Mouse (Mus musculus) hindbrain, embryonic 14.5 days (tissue): ENCODE results near the gene Gdf11. TPM values are rescaled to one million over a fixed set of nuclear protein-coding genes. Genes with fewer than 3 reads are reported as not detected.
A peak's percentile ranks its signal among the peaks of the same experiment; 100 is the strongest.

Experiments used
- ATAC-seq: fragments of 200-750 bp; cut with Nextera tagmentation; 2 replicates; pipeline ENCODE4 v1.8.0; 2017; ENCODE audit warnings: moderate number of reproducible peaks, mild to moderate bottlenecking, moderate TSS enrichment, moderate library complexity; ENCODE audit not compliant: low FRiP score
- DNase-seq: peaks from one replicate; pipeline ENCODE4 v3.0.0-alpha.2; 2015; ENCODE audit warnings: low spot score
- H3K27ac ChIP-seq: fragments of 300-500 bp; sonication (generic); 2 replicates; pipeline ENCODE4 v1.5.1; 2014; ENCODE audit warnings: mild to moderate bottlenecking, moderate library complexity
- H3K27me3 ChIP-seq: fragments of 300-500 bp; sonication (generic); 2 replicates; pipeline ENCODE4 v1.6.1; 2014; ENCODE audit warnings: mild to moderate bottlenecking, low read length, mixed read lengths; ENCODE audit not compliant: control insufficient read depth, insufficient read depth
- H3K36me3 ChIP-seq: fragments of 300-500 bp; sonication (generic); replicated peaks from 2 replicates; pipeline ENCODE4 v1.6.1; 2014; ENCODE audit not compliant: control insufficient read depth, insufficient read depth
- H3K4me1 ChIP-seq: fragments of 300-500 bp; sonication (generic); replicated peaks from 2 replicates; pipeline ENCODE4 v1.6.1; 2014; ENCODE audit warnings: antibody characterized with exemption, low read length, mixed read lengths; ENCODE audit not compliant: control insufficient read depth, insufficient read depth
- H3K4me2 ChIP-seq: fragments of 300-500 bp; sonication (generic); replicated peaks from 2 replicates; pipeline ENCODE4 v1.6.1; 2014; ENCODE audit warnings: mild to moderate bottlenecking, moderate library complexity
- H3K4me3 ChIP-seq: fragments of 300-500 bp; sonication (generic); replicated peaks from 2 replicates; pipeline ENCODE4 v1.5.1; 2014; ENCODE audit warnings: mild to moderate bottlenecking, low read length
- H3K9ac ChIP-seq: fragments of 300-500 bp; sonication (generic); 2 replicates; pipeline ENCODE4 v1.6.1; 2014
- H3K9me3 ChIP-seq: fragments of 300-500 bp; sonication (generic); 2 replicates; pipeline ENCODE4 v1.6.1; 2016; ENCODE audit warnings: low read length; ENCODE audit not compliant: control insufficient read depth
- WGBS: fragments of 180-500 bp; shearing (Covaris S2); extraction: QIAGEN DNeasy Blood & Tissue Kit; methylation state at CpG from one replicate; pipeline ENCODE4 v1.1.7; 2014; 5-methylcytosine and 5-hydroxymethylcytosine counted together
- polyA plus RNA-seq: library from polyadenylated mRNA; unstranded; fragments of >200 nt; fragmentation: Nextera tagmentation; extraction: Ambion mirVana; gene quantifications from 2 replicates; pipeline ENCODE4 v1.2.1, GENCODE M21; 2014

Gdf11 gene
- 5.9 and 6.7 TPM in 2 replicates for polyA plus RNA-seq

- Histone ChIP-seq H3K4me2 (peak within 1 kb of the TSS; percentile 93), H3K27me3 (peaks cover 3% of the 10 kb centered on the region; the same call in 1 of the 2 replicates), H3K9me3 (no peaks in the 10 kb centered on the region), H3K4me3 (peak within 1 kb of the TSS; percentile 55), H3K36me3 (0 out of 2 replicates have a peak, but pooled peaks cover 15% of the 10 kb centered on the region), H3K27ac (peak within 1 kb of the TSS; percentile 95), H3K9ac (peak within 1 kb of the TSS; percentile 81), H3K4me1 (peaks cover 32% of the 10 kb centered on the region)
- DNase-seq (peak; percentile 87), ATAC-seq (peak; percentile 89)
- 0% methylated on average over 61 of the region's 89 CpGs for WGBS
Observed at GRCm38 (mm10) chr10:128891296-128892094, at the start of gene Gdf11. Gene Gdf11 (minus strand): TSS chr10:128891718.

DNA sequence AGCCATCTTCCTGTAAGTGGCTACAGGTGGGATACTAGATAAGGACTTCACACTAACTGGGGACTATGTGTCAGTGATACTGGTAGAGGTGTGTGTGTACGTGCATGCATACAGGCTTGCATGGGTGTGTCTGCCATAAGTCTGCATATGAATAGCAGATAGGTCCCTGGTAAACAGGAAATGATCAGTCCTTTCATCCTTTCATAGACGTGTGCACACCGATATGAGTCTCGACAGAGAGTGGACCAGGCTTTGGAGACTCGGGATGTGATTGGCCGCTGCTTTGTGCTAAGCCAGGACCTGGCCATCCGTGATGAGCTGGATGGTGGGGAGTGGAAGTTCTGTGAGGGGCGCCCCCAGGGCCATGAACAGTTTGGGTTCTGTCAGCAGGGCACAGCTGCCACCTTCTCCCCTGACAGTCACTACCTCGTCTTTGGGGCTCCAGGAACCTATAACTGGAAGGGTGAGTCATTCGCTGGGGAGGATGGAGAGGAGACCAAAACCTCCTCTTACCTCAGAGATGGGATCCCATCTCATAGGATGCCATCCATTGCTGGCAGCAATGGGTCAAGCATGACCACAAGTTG, 49.0 kb upstream of the Gdf11 start:
- H3K9ac ChIP-seq: no peak overlapping the region
- 87% methylated on average over 10 of the region's 10 CpGs for WGBS
- no peaks in the 10 kb centered on the region for H3K4me1 ChIP-seq
- H3K4me3 ChIP-seq: no peak overlapping the region
- H3K4me2 ChIP-seq: no peak overlapping the region
- peaks cover 6% of the 10 kb centered on the region for H3K27me3 ChIP-seq
- ATAC-seq: no peak
- H3K36me3 ChIP-seq: no peaks in the 10 kb centered on the region
- no peak overlapping the region for H3K27ac ChIP-seq
- no peaks in the 10 kb centered on the region for H3K9me3 ChIP-seq
- DNase-seq: no peak

- no peaks in the 10 kb centered on the region for H3K9me3 ChIP-seq
- peaks cover 7% of the 10 kb centered on the region for H3K4me1 ChIP-seq
- DNase-seq: no peak
- no peaks in the 10 kb centered on the region for H3K36me3 ChIP-seq
- no peak overlapping the region for H3K4me2 ChIP-seq
- H3K27me3 ChIP-seq: peaks cover 22% of the 10 kb centered on the region
- H3K27ac ChIP-seq: no peak overlapping the region
- WGBS: 48% methylated on average over 5 of the region's 5 CpGs
- H3K9ac ChIP-seq: no peak overlapping the region
- H3K4me3 ChIP-seq: no peak overlapping the region
- ATAC-seq: no peak
Observed at GRCm38 (mm10) chr10:128938974-128939373, 47.5 kb upstream of the Gdf11 start.

DNA sequence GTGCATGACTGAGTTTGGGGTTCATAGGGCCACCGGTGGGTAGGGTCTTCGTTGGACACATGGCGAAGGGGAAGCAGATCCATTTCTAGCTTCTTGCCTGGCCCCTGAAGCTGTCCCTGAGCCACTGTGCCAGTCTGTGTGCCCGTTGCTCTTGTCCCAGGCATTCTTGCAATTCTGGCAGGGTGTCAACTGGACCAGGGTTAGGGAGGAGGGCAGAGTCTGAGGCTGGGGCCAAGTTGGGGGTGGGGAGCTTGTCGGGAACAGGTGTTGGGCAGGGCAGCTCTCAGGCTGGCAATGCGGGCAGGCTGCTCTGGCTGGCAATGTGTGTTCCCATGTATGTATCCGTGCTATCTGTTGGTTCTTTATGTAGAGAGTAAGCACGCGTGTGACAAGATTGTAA, 46.9 kb upstream of the Gdf11 start:
- H3K27me3 ChIP-seq: peaks cover 27% of the 10 kb centered on the region
- no peak overlapping the region for H3K4me3 ChIP-seq
- H3K9ac ChIP-seq: no peak overlapping the region
- peaks cover 8% of the 10 kb centered on the region for H3K4me1 ChIP-seq
- H3K9me3 ChIP-seq: no peaks in the 10 kb centered on the region
- no peak overlapping the region for H3K4me2 ChIP-seq
- ATAC-seq (0 out of 2 replicates have a peak, but pooled peaks have one; percentile 5), DNase-seq (no peak)
- no peaks in the 10 kb centered on the region for H3K36me3 ChIP-seq
- H3K27ac ChIP-seq: no peak overlapping the region
- 81% methylated on average over 9 of the region's 9 CpGs for WGBS

- H3K4me2 ChIP-seq: no peak overlapping the region
- DNase-seq (no peak), ATAC-seq (no peak)
- H3K9me3 ChIP-seq: no peaks in the 10 kb centered on the region
- peaks cover 8% of the 10 kb centered on the region for H3K4me1 ChIP-seq
- H3K9ac ChIP-seq: no peak overlapping the region
- 67% methylated on average over 12 of the region's 12 CpGs for WGBS
- H3K36me3 ChIP-seq: no peaks in the 10 kb centered on the region
- no peak overlapping the region for H3K27ac ChIP-seq
- H3K27me3 ChIP-seq: peaks cover 33% of the 10 kb centered on the region
- no peak overlapping the region for H3K4me3 ChIP-seq
Observed at GRCm38 (mm10) chr10:128937756-128938390, 46.4 kb upstream of the Gdf11 start.

DNA sequence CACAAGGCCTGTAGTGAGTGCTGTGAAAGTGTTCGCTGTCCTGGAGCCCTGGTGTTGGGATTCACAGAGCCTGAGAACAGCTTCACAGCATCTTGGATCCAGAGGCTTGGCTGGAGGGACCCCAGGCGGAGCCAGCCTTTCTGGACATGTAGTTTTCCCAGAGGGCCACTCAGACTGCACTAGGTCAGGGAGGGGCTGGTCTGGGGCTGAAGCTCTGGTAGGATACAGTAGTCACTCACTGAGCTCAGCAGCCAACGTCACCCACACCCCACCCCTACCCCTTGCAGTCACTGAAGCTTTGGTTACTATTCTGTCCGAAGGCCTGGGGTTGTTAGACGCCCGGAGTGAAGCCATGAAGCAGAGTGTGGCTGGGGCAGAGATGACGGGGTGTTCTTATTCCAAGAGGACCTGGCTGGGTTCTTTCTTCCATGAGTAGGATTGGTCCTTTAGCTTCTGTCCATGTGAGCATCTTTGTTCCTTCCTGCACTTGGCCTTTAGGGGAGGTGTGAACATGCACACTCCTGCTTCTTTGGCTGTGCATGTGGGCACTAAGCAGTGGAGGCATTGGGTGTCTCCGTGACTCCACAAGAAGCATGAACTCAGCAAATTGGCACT, 44.4 kb upstream of the Gdf11 start:
- H3K27me3 ChIP-seq: peaks cover 52% of the 10 kb centered on the region
- H3K4me3 ChIP-seq: no peak overlapping the region
- no peak overlapping the region for H3K27ac ChIP-seq
- no peak overlapping the region for H3K9ac ChIP-seq
- H3K4me1 ChIP-seq: peaks cover 8% of the 10 kb centered on the region
- H3K4me2 ChIP-seq: no peak overlapping the region; the same call in 1 of the 2 replicates
- H3K9me3 ChIP-seq: no peaks in the 10 kb centered on the region
- H3K36me3 ChIP-seq: no peaks in the 10 kb centered on the region
- DNase-seq (no peak), ATAC-seq (no peak)
- WGBS: 76% methylated on average over 8 of the region's 8 CpGs

DNA sequence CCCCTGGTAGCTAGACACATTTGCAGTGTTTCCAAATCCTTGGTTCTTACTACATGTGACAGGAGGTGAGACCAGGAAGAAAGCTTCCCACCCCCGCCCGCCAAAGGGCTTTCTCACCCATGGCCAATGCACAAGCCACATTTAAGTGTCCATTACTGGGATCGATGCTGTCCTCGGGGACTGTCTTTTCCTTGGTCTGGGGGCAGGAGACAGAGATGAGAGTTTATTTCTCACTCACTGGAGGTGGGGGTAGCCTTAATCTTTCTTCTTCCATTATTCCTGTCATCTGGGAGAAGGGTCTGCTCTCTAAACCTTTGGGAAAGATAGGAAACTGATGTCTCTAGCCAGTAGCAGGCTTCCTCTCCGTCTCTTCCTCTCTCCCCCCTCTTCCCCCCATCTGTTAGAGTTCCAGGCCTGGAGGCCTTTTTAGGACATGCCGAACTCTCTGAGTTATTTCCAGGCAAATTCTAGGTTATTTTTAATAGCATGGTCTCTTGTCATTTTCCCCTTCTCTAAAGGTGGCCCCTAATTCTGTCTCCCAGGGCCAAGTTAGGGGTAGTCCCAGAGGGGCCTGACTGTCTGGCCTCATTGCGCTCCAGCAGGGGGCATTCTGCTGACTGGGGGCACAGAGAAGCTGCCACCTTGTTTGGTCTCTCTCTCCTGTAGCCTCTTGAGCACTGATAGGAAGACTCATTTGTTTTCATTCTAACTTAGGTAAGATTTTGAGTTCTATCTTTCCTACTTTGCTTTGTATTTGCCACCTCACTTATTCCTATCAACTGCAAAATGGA, 43.7 kb upstream of the Gdf11 start:
- 71% methylated on average over 7 of the region's 7 CpGs for WGBS
- Histone ChIP-seq H3K4me1 (peaks cover 8% of the 10 kb centered on the region), H3K9me3 (no peaks in the 10 kb centered on the region), H3K36me3 (no peaks in the 10 kb centered on the region), H3K27ac (no peak overlapping the region), H3K27me3 (peaks cover 53% of the 10 kb centered on the region), H3K4me2 (peak overlapping the region; percentile 86; the same call in 1 of the 2 replicates), H3K4me3 (peak overlapping the region; percentile 41; the same call in 1 of the 2 replicates), H3K9ac (no peak overlapping the region)
- DNase-seq: no peak
- no peak for ATAC-seq

DNA sequence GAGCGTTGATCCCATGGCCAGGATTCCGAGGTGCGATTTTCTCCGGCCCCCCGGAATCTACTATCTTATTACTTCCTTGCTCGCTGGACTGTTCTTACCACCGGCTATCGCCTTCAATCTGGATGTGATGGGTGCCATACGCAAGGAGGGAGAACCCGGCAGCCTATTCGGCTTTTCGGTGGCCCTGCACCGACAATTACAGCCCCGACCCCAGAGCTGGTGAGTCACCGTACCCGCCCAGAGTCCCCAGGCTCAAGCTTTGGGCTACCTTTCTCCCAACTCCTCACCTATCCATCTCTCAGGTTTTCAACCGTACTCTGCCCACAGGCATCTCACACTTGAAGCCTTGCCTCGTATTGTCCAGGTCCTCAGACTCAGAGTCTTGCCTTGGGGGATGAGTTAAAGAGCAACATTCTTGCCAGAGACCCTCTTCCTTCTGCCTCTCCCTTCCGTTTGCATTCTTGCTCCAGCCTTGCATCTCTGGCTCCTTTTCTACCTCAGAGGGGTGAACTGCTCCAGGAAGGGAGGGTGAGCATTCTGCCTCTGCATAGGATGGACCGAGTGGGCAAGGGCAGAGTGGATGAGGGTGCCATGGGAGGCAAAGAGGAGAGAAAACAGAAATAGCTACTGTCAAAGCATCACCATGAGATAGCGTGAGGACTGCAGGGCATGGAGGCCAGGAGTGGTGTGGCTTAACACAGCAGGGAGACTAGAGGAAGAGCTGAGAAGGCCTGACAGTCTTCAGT, 42.6 kb upstream of the Gdf11 start:
- Histone ChIP-seq H3K9ac (peak overlapping the region; percentile 53), H3K36me3 (no peaks in the 10 kb centered on the region), H3K27ac (no peak overlapping the region), H3K27me3 (peaks cover 61% of the 10 kb centered on the region), H3K4me3 (peak overlapping the region; percentile 41), H3K9me3 (no peaks in the 10 kb centered on the region), H3K4me1 (peaks cover 8% of the 10 kb centered on the region), H3K4me2 (peak overlapping the region; percentile 86)
- DNase-seq: no peak
- 0 out of 2 replicates have a peak, but pooled peaks have one; percentile 5 for ATAC-seq
- 4% methylated on average over 21 of the region's 21 CpGs for WGBS
